Mouse (Mus musculus) 3T3-L1 (cell line): ENCODE data around the gene Ak5.

Source experiments
- DNase-seq: peaks from one replicate; pipeline ENCODE4 v3.0.0-alpha.2; 2015; ENCODE audit warnings: low read depth, low spot score

Gene Ak5

GRCm38 (mm10) chr3:152668239-152668638, at the start of gene Ak5:
Ak5 (minus strand) TSS chr3:152668360.
- DNase-seq, result no peak

- DNase-seq, result peak; percentile 91
Observed at GRCm38 (mm10) chr3:152713991-152714902, 46.1 kb upstream of the Ak5 start, which contains the start of gene Pigk. Pigk (plus strand) TSS chr3:152714100.

- peak; percentile 75 for DNase-seq
Observed at GRCm38 (mm10) chr3:152712957-152713356, 44.8 kb upstream of the Ak5 start.

GRCm38 (mm10) chr3:152709936-152710335, 41.8 kb upstream of the Ak5 start:
- peak; percentile 16 for DNase-seq

- DNase-seq, result peak; percentile 14
Observed at GRCm38 (mm10) chr3:152707321-152707823, 39.2 kb upstream of the Ak5 start.

- no peak for DNase-seq
Observed at GRCm38 (mm10) chr3:152706901-152707300, 38.7 kb upstream of the Ak5 start.

GRCm38 (mm10) chr3:152705826-152706225, 37.7 kb upstream of the Ak5 start:
- no peak for DNase-seq

GRCm38 (mm10) chr3:152702274-152702843, 34.2 kb upstream of the Ak5 start:
- DNase-seq, result no peak

- DNase-seq, result peak; percentile 31
Observed at GRCm38 (mm10) chr3:152701536-152701935, 33.4 kb upstream of the Ak5 start.

- DNase-seq, result no peak
Observed at GRCm38 (mm10) chr3:152699261-152699660, 31.1 kb upstream of the Ak5 start.

GRCm38 (mm10) chr3:152698017-152698416, 29.9 kb upstream of the Ak5 start:
- DNase-seq, result no peak

GRCm38 (mm10) chr3:152694950-152695349, 26.8 kb upstream of the Ak5 start:
- no peak for DNase-seq

- no peak for DNase-seq
Observed at GRCm38 (mm10) chr3:152689105-152689504, 20.9 kb upstream of the Ak5 start.

GRCm38 (mm10) chr3:152688532-152688931, 20.4 kb upstream of the Ak5 start:
- DNase-seq, result no peak

- no peak for DNase-seq
Observed at GRCm38 (mm10) chr3:152674663-152675062, 6.5 kb upstream of the Ak5 start.

- no peak for DNase-seq
Observed at GRCm38 (mm10) chr3:152669783-152670182, 1.6 kb upstream of the Ak5 start.

- DNase-seq, result peak; percentile 66
Observed at GRCm38 (mm10) chr3:152668793-152669192, 633 bp upstream of the Ak5 start.

GRCm38 (mm10) chr3:152667356-152668211, 576 bp downstream of the Ak5 start:
- DNase-seq, result no peak

- no peak for DNase-seq
Observed at GRCm38 (mm10) chr3:152666991-152667355, 1.2 kb downstream of the Ak5 start.

GRCm38 (mm10) chr3:152658592-152658991, 9.6 kb downstream of the Ak5 start:
- no peak for DNase-seq

GRCm38 (mm10) chr3:152651991-152652390, 16.2 kb downstream of the Ak5 start:
- DNase-seq, result no peak

- no peak for DNase-seq
Observed at GRCm38 (mm10) chr3:152644610-152645009, 23.6 kb downstream of the Ak5 start.
